Mouse (Mus musculus) lung, adult 2 months (tissue): ENCODE data around the gene Rtbdn. TPM values are rescaled to one million over a fixed set of nuclear protein-coding genes. Genes with fewer than 3 reads are reported as not detected.

Experiments used
- DNase-seq: peaks from one replicate; pipeline ENCODE4 v3.0.0; 2022
- H3K4me1 ChIP-seq: fragments of 200-500 bp; 2 replicates; pipeline ENCODE4 v1.6.1; 2011; ENCODE audit warnings: low read length; ENCODE audit not compliant: control insufficient read depth, insufficient read depth
- H3K4me3 ChIP-seq: fragments of 200-500 bp; replicated peaks from 2 replicates; pipeline ENCODE3; 2011; ENCODE audit warnings: low read depth, mild to moderate bottlenecking, control low read depth, low read length; ENCODE audit errors: extremely low read depth
- CTCF ChIP-seq: fragments of 200-500 bp; IDR thresholded peaks from 2 replicates; pipeline ENCODE4 v1.5.1; 2011; ENCODE audit warnings: mild to moderate bottlenecking, low read length, control low read depth; ENCODE audit not compliant: insufficient read depth
- POLR2A ChIP-seq: fragments of 200-500 bp; IDR thresholded peaks from 2 replicates; pipeline ENCODE4 v1.6.1; 2011; ENCODE audit warnings: low read depth, mild to moderate bottlenecking, control low read depth, low read length, borderline replicate concordance; ENCODE audit errors: extremely low read depth
- WGBS: fragments of 180-500 bp; shearing (Covaris S2); methylation state at CpG from one replicate; pipeline ENCODE4 v1.1.7; 2018; 5-methylcytosine and 5-hydroxymethylcytosine counted together
- polyA plus RNA-seq: library from polyadenylated mRNA; depleted of rRNA; stranded (reverse); fragments of >200 nt; gene quantifications from 2 replicates; pipeline ENCODE4 v1.2.3, GENCODE M21; 2012

The Rtbdn gene
- polyA plus RNA-seq, 1 experiment = not detected

GRCm38 (mm10) chr8:84917781-84918180, 29.0 kb upstream of the Rtbdn start:
- Histone ChIP-seq H3K4me1 (peaks cover 3% of the 10 kb centered on the region), H3K4me3 (no peak overlapping the region)
- TF ChIP-seq POLR2A (no peak), CTCF (no peak)
- no peak for DNase-seq
- 47% methylated on average over 20 of the region's 20 CpGs for WGBS

GRCm38 (mm10) chr8:84918646-84919045, 28.1 kb upstream of the Rtbdn start:
- TF ChIP-seq POLR2A = no peak
- no peak for TF ChIP-seq CTCF
- Histone ChIP-seq H3K4me1 (no peaks in the 10 kb centered on the region; the same call in 1 of the 2 replicates), H3K4me3 (no peak overlapping the region)
- no peak for DNase-seq
- 89% methylated on average over 15 of the region's 15 CpGs for WGBS

GRCm38 (mm10) chr8:84921596-84921995, 25.2 kb upstream of the Rtbdn start:
- Histone ChIP-seq H3K4me3 (no peak overlapping the region), H3K4me1 (no peaks in the 10 kb centered on the region; the same call in 1 of the 2 replicates)
- no peak for TF ChIP-seq POLR2A
- no peak for TF ChIP-seq CTCF
- DNase-seq = peak; percentile 67
- WGBS = 24% methylated on average over 2 of the region's 2 CpGs

- no peak overlapping the region for H3K4me3 ChIP-seq
- TF ChIP-seq CTCF (no peak), POLR2A (no peak)
These were observed 21.2 kb upstream of the Rtbdn start for GRCm38 (mm10) chr8:84925557-84925956.

GRCm38 (mm10) chr8:84927513-84927912, 19.3 kb upstream of the Rtbdn start:
- Histone ChIP-seq H3K4me3 (no peak overlapping the region), H3K4me1 (no peaks in the 10 kb centered on the region)
- TF ChIP-seq POLR2A (no peak), CTCF (no peak)
- DNase-seq = no peak
- whole genome bisulfite sequencing = 75% methylated on average over 1 of the region's 1 CpGs

More at GRCm38 (mm10) chr8:84925557-84925956, 21.2 kb upstream of the Rtbdn start:
- H3K4me1 ChIP-seq = no peaks in the 10 kb centered on the region; the same call in 1 of the 2 replicates
- WGBS = 45% methylated on average over 7 of the region's 7 CpGs
- DNase-seq = no peak

GRCm38 (mm10) chr8:84928456-84929306, 18.1 kb upstream of the Rtbdn start:
- TF ChIP-seq POLR2A (no peak), CTCF (peak; percentile 72)
- H3K4me3 ChIP-seq = no peak overlapping the region
- 5% methylated on average over 51 of the region's 52 CpGs for WGBS
- no peaks in the 10 kb centered on the region for H3K4me1 ChIP-seq
- peak; percentile 60 for DNase-seq

- Histone ChIP-seq H3K4me1 (no peaks in the 10 kb centered on the region), H3K4me3 (no peak overlapping the region)
- WGBS = 86% methylated on average over 13 of the region's 13 CpGs
- no peak for TF ChIP-seq CTCF
- no peak for TF ChIP-seq POLR2A
- no peak for DNase-seq
These were observed 16.2 kb upstream of the Rtbdn start for GRCm38 (mm10) chr8:84930582-84930981.

- TF ChIP-seq POLR2A = no peak
- TF ChIP-seq CTCF = no peak
- 78% methylated on average over 16 of the region's 16 CpGs for WGBS
- H3K4me1 ChIP-seq = no peaks in the 10 kb centered on the region
- no peak for DNase-seq
- no peak overlapping the region for H3K4me3 ChIP-seq
These were observed 12.8 kb upstream of the Rtbdn start for GRCm38 (mm10) chr8:84933767-84934559.

- no peak overlapping the region for H3K4me3 ChIP-seq
- no peak for DNase-seq
- WGBS = 1% methylated on average over 15 of the region's 15 CpGs
- TF ChIP-seq CTCF = no peak
- no peak for TF ChIP-seq POLR2A
- no peaks in the 10 kb centered on the region for H3K4me1 ChIP-seq
These were observed 11.9 kb upstream of the Rtbdn start for GRCm38 (mm10) chr8:84934860-84935259.
